Comparison of ENCODE assay signal across 26 mouse cellular contexts in genomic region chrX:129494562-129494961, GRCm38 (mm10).
DNase-seq lines count a peak whose midpoint lies in the region; ATAC-seq and TF ChIP-seq lines count a peak whose summit lies in the region.
"Had no signal": no experiment of that assay in that cellular context is flagged by ENCODE, and none has a peak within 500 bp of the region (broad histone marks: within the 10 kb centered on the region; RNA-seq: fewer than 3 reads in every experiment).

No protein-coding gene starts in this region.

- 31% methylated on average over 2 of the region's 2 CpGs for WGBS in hindbrain, embryonic 14.5 days
- WGBS in hindbrain, postnatal 0 days, result 44% methylated on average over 2 of the region's 2 CpGs
- 48% methylated on average over 2 of the region's 2 CpGs for WGBS in midbrain, embryonic 14.5 days
- WGBS in midbrain, embryonic 15.5 days, result 43% methylated on average over 2 of the region's 2 CpGs
- WGBS in heart, adult 2 months, result 31% methylated on average over 2 of the region's 2 CpGs

- TF ChIP-seq EP300 in heart, adult 2 months (IDR thresholded peaks at IDR 0.05; ENCODE audit: insufficient read depth, low read depth, low read length), result no peak

- no peaks in the 10 kb centered on the region for H3K27me3 ChIP-seq in hindbrain, embryonic 14.5 days (ENCODE audit: control insufficient read depth, insufficient read depth, low read length)
- no peaks in the 10 kb centered on the region for H3K27me3 ChIP-seq in hindbrain, postnatal 0 days (ENCODE audit: insufficient read depth, low read length)
- no peaks in the 10 kb centered on the region for H3K27me3 ChIP-seq in midbrain, embryonic 14.5 days (ENCODE audit: control insufficient read depth, insufficient read depth, low read length)
- no peaks in the 10 kb centered on the region for H3K27me3 ChIP-seq in midbrain, embryonic 15.5 days (replicated peaks)
- no peaks in the 10 kb centered on the region for H3K27me3 ChIP-seq in heart, adult 2 months (ENCODE audit: control insufficient read depth, insufficient read depth, low read length)
- H3K27me3 ChIP-seq: embryonic facial prominence, embryonic 13.5 days; forebrain, embryonic 15.5 days; heart, embryonic 15.5 days had no signal

- no peak overlapping the region for H3K4me3 ChIP-seq in hindbrain, embryonic 14.5 days (replicated peaks; ENCODE audit: low read length)
- H3K4me3 ChIP-seq in hindbrain, postnatal 0 days (ENCODE audit: low read length), result no peak overlapping the region
- no peak overlapping the region for H3K4me3 ChIP-seq in midbrain, embryonic 14.5 days (replicated peaks; ENCODE audit: low read depth, low read length)
- no peak overlapping the region for H3K4me3 ChIP-seq in midbrain, embryonic 15.5 days
- no peak overlapping the region for H3K4me3 ChIP-seq in heart, adult 2 months
- H3K4me3 ChIP-seq: embryonic facial prominence, embryonic 13.5 days; forebrain, embryonic 15.5 days; heart, embryonic 15.5 days had no signal

- H3K4me2 ChIP-seq in hindbrain, embryonic 14.5 days (replicated peaks), result no peak overlapping the region
- H3K4me2 ChIP-seq in hindbrain, postnatal 0 days (ENCODE audit: low read depth, low read length), result no peak overlapping the region
- H3K4me2 ChIP-seq in midbrain, embryonic 14.5 days (ENCODE audit: low read length), result no peak overlapping the region
- H3K4me2 ChIP-seq in midbrain, embryonic 15.5 days, result no peak overlapping the region
- H3K4me2 ChIP-seq: embryonic facial prominence, embryonic 13.5 days; forebrain, embryonic 15.5 days; heart, embryonic 11.5 days; heart, embryonic 15.5 days had no signal

- TF ChIP-seq CTCF in hindbrain, postnatal 0 days (IDR thresholded peaks at IDR 0.05; ENCODE audit: low read depth), result no peak
- no peak for TF ChIP-seq CTCF in heart, adult 2 months (IDR thresholded peaks at IDR 0.05)

- no peaks in the 10 kb centered on the region for H3K79me2 ChIP-seq in heart, adult 2 months (replicated peaks; ENCODE audit: control insufficient read depth, insufficient read depth, low read length)

- H3K9me3 ChIP-seq in hindbrain, embryonic 14.5 days (ENCODE audit: control insufficient read depth, low read length), result no peaks in the 10 kb centered on the region
- no peaks in the 10 kb centered on the region for H3K9me3 ChIP-seq in hindbrain, postnatal 0 days (ENCODE audit: low read length)
- no peaks in the 10 kb centered on the region for H3K9me3 ChIP-seq in midbrain, embryonic 14.5 days (ENCODE audit: control insufficient read depth, low read length)
- H3K9me3 ChIP-seq in midbrain, embryonic 15.5 days, result no peaks in the 10 kb centered on the region
- H3K9me3 ChIP-seq: embryonic facial prominence, embryonic 13.5 days; forebrain, embryonic 15.5 days; G1E; heart, embryonic 15.5 days had no signal

- no peak overlapping the region for H3K27ac ChIP-seq in hindbrain, embryonic 14.5 days
- H3K27ac ChIP-seq in hindbrain, postnatal 0 days, result no peak overlapping the region
- no peak overlapping the region for H3K27ac ChIP-seq in midbrain, embryonic 14.5 days (replicated peaks; ENCODE audit: low read depth, low read length)
- H3K27ac ChIP-seq in midbrain, embryonic 15.5 days, result no peak overlapping the region
- no peak overlapping the region for H3K27ac ChIP-seq in heart, adult 2 months
- H3K27ac ChIP-seq: embryonic facial prominence, embryonic 13.5 days; forebrain, embryonic 15.5 days; heart, embryonic 15.5 days had no signal

- H3K9ac ChIP-seq in hindbrain, embryonic 14.5 days, result no peak overlapping the region
- H3K9ac ChIP-seq in hindbrain, postnatal 0 days (replicated peaks; ENCODE audit: low read length), result no peak overlapping the region
- no peak overlapping the region for H3K9ac ChIP-seq in midbrain, embryonic 14.5 days (replicated peaks; ENCODE audit: low read length)
- H3K9ac ChIP-seq in midbrain, embryonic 15.5 days, result no peak overlapping the region
- H3K9ac ChIP-seq in heart, adult 2 months (ENCODE audit: low read depth, low read length), result no peak overlapping the region
- H3K9ac ChIP-seq: embryonic facial prominence, embryonic 13.5 days; forebrain, embryonic 15.5 days; heart, embryonic 15.5 days had no signal

- no peaks in the 10 kb centered on the region for H3K36me3 ChIP-seq in hindbrain, embryonic 14.5 days (replicated peaks; ENCODE audit: control insufficient read depth, insufficient read depth)
- no peaks in the 10 kb centered on the region for H3K36me3 ChIP-seq in hindbrain, postnatal 0 days (ENCODE audit: insufficient read depth, low read length)
- no peaks in the 10 kb centered on the region for H3K36me3 ChIP-seq in midbrain, embryonic 14.5 days (ENCODE audit: control insufficient read depth, insufficient read depth, low read length)
- no peaks in the 10 kb centered on the region for H3K36me3 ChIP-seq in midbrain, embryonic 15.5 days (replicated peaks)
- no peaks in the 10 kb centered on the region for H3K36me3 ChIP-seq in heart, adult 2 months (ENCODE audit: control insufficient read depth, insufficient read depth, low read length)
- H3K36me3 ChIP-seq: embryonic facial prominence, embryonic 13.5 days; forebrain, embryonic 15.5 days; G1E; heart, embryonic 15.5 days had no signal

- intact Hi-C loops in heart, adult 2 months (cut with DNase I), result no loop called here

- ATAC-seq in hindbrain, embryonic 14.5 days (ENCODE audit: low FRiP score), result no peak; the same call in 1 of the 2 replicates
- no peak for ATAC-seq in hindbrain, postnatal 0 days
- ATAC-seq in midbrain, embryonic 14.5 days (ENCODE audit: low FRiP score, low TSS enrichment), result no peak
- no peak for ATAC-seq in midbrain, embryonic 15.5 days (replicated peaks)
- ATAC-seq: activated CD4-positive, CD25-positive, alpha-beta regulatory T cell, adult 4 months; CD4-positive, CD25-positive, alpha-beta regulatory T cell, adult 4 months; forebrain, embryonic 15.5 days; hindbrain, embryonic 16.5 days had no signal

- H3K4me1 ChIP-seq in hindbrain, embryonic 14.5 days (replicated peaks; ENCODE audit: control insufficient read depth, insufficient read depth, low read length), result no peaks in the 10 kb centered on the region
- no peaks in the 10 kb centered on the region for H3K4me1 ChIP-seq in hindbrain, postnatal 0 days (ENCODE audit: insufficient read depth, low read length)
- H3K4me1 ChIP-seq in midbrain, embryonic 14.5 days (ENCODE audit: control insufficient read depth, insufficient read depth, low read length), result no peaks in the 10 kb centered on the region
- no peaks in the 10 kb centered on the region for H3K4me1 ChIP-seq in midbrain, embryonic 15.5 days
- H3K4me1 ChIP-seq in heart, adult 2 months (ENCODE audit: control insufficient read depth, insufficient read depth, low read length), result no peaks in the 10 kb centered on the region
- H3K4me1 ChIP-seq: embryonic facial prominence, embryonic 13.5 days; forebrain, embryonic 15.5 days; heart, embryonic 15.5 days had no signal

- TF ChIP-seq POLR2A in heart, adult 2 months (IDR thresholded peaks at IDR 0.05; ENCODE audit: insufficient read depth, low read depth, low read length), result no peak

- DNase-seq in embryo, embryonic 11 days, result peak; percentile 6
- DNase-seq in embryo, embryonic 10 days (ENCODE audit: low spot score), result no peak
- peak; percentile 25 for DNase-seq in hindbrain, embryonic 14.5 days (ENCODE audit: low spot score)
- no peak for DNase-seq in hindbrain, postnatal 0 days (ENCODE audit: low spot score)
- DNase-seq in midbrain, embryonic 14.5 days, result peak; percentile 2
- DNase-seq in heart, adult 2 months, result no peak
- no peak for DNase-seq in adrenal gland, postnatal 4 days (ENCODE audit: low spot score in 2 of 2)
- DNase-seq: adrenal gland, adult 2 months; adrenal gland, postnatal 25 days; B cell, adult 2 months; cerebellum, adult 11-12 months; cerebellum, adult 9-10 months; cerebellum, postnatal 25 days; gastrocnemius, postnatal 10 days; heart, adult 18-20 months; heart, postnatal 14 days; kidney, adult 11 months had no signal

Comparison
In these comparisons a context has a peak if more than half of its experiments do, and no peak if none do; other contexts are left out.
1. DNase-seq: peak in embryo, embryonic 11 days (single experiment), hindbrain, embryonic 14.5 days (single experiment) and midbrain, embryonic 14.5 days (single experiment); none in embryo, embryonic 10 days (single experiment), hindbrain, postnatal 0 days (single experiment), heart, adult 2 months (0 of 2) and adrenal gland, postnatal 4 days (0 of 2).